Mouse (Mus musculus) cortical plate, adult 2 months (tissue): Measurements from ENCODE around the gene Tsg101.

Experiments used
- CTCF ChIP-seq: fragments of 200-500 bp; IDR thresholded peaks from 2 replicates; pipeline ENCODE4 v1.5.1; 2011; ENCODE audit warnings: mild to moderate bottlenecking, control low read depth, low read length; ENCODE audit not compliant: insufficient read depth; ENCODE audit errors: extremely low read depth
- POLR2A ChIP-seq: fragments of 200-500 bp; IDR thresholded peaks from 2 replicates; pipeline ENCODE4 v1.6.1; 2011; ENCODE audit warnings: mild to moderate bottlenecking, low read length, control low read depth; ENCODE audit not compliant: insufficient read depth; ENCODE audit errors: extremely low read depth

DNA sequence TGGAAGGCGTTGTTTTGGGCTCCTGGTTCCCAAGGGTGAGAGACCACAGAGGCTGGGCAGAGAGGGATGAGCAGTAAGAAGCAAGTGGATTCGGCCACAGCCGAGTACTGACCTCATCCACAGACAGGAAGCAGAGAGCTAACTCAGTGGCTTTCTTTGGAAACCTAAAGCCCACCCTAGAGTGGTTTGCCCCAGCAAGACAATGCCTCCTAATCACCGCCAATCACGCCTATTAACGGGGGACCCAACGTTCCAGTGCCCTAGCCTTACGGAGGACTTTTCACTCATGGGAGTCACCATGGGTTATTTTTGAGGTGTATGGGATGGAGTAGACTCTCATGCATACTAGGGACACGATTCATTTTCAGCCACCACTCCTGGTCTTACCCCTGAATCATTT lies 66.4 kb downstream of the Tsg101 start:
- no peak for TF ChIP-seq CTCF
- no peak for TF ChIP-seq POLR2A
